Mouse (Mus musculus): Measurements from ENCODE around the gene Nrsn2.

DNA sequence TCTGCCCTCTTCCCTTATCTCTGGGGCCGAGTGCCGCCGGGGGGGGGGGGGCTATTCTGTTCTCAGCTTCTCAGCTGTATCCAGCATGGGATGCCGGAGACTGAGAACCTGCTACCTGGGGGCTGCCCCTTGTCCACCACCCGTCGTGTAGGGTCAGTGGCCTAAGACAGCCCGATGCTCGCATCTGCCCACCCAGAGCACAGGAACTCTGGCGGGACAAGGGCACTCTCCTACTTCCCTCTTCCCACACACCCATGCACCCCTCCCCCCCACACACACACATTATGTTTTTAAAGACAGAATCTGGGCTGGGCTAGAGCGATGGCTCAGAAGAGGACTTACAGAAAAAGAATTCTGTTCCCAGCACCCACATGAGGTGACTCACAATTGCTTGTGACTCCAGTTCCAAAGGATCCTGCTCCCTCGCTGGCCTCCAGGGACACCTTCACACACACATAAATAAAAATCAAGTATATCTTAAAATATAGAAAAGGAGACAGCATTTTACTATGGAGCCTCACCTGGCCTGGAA is 41.1 kb downstream of the Nrsn2 start:
- TF ChIP-seq CTCF (IDR thresholded peaks at IDR 0.05; ENCODE audit: extremely low read depth, insufficient read length, insufficient replicate concordance, low read depth, low read length) (no peak), POLR2A (IDR thresholded peaks at IDR 0.05; ENCODE audit: low read depth, low read length) (no peak)

Data from small intestine, adult 2 months (tissue).